Mouse (Mus musculus) lung, postnatal 0 days (tissue): ENCODE measurements around the gene Pik3r1. TPM values are rescaled to one million over a fixed set of nuclear protein-coding genes. Genes with fewer than 3 reads are reported as not detected.

Experiments
- ATAC-seq: fragments of 200-750 bp; cut with Nextera tagmentation; 2 replicates; pipeline ENCODE4 v1.8.0; 2017; ENCODE audit warnings: moderate library complexity
- DNase-seq: peaks from one replicate; pipeline ENCODE4 v3.0.0-alpha.2; 2016; ENCODE audit warnings: low spot score
- H3K27ac ChIP-seq: fragments of 300-500 bp; sonication (generic); 2 replicates; pipeline ENCODE4 v1.5.1; 2014; ENCODE audit warnings: antibody characterized with exemption, mild to moderate bottlenecking, low read length, mixed read lengths
- H3K27me3 ChIP-seq: fragments of 300-500 bp; sonication (generic); replicated peaks from 2 replicates; pipeline ENCODE4 v1.6.1; 2014; ENCODE audit warnings: low read length, mixed read lengths; ENCODE audit not compliant: insufficient read depth
- H3K36me3 ChIP-seq: fragments of 300-500 bp; sonication (generic); 2 replicates; pipeline ENCODE4 v1.6.1; 2014; ENCODE audit warnings: low read length, mixed read lengths; ENCODE audit not compliant: insufficient read depth
- H3K4me1 ChIP-seq: fragments of 300-500 bp; sonication (generic); 2 replicates; pipeline ENCODE4 v1.6.1; 2014; ENCODE audit warnings: antibody characterized with exemption, low read depth, low read length, mixed read lengths; ENCODE audit not compliant: insufficient read depth
- H3K4me2 ChIP-seq: fragments of 300-500 bp; sonication (generic); replicated peaks from 2 replicates; pipeline ENCODE4 v1.6.1; 2014; ENCODE audit warnings: low read depth, mild to moderate bottlenecking, low read length, moderate library complexity, mixed read lengths
- H3K4me3 ChIP-seq: fragments of 300-500 bp; sonication (generic); 2 replicates; pipeline ENCODE4 v1.5.1; 2014; ENCODE audit warnings: low read depth, low read length
- H3K9ac ChIP-seq: fragments of 300-500 bp; sonication (generic); replicated peaks from 2 replicates; pipeline ENCODE4 v1.6.1; 2014; ENCODE audit warnings: low read depth, mild to moderate bottlenecking
- H3K9me3 ChIP-seq: fragments of 300-500 bp; sonication (generic); 2 replicates; pipeline ENCODE4 v1.6.1; 2016; ENCODE audit warnings: low read length, mixed read lengths
- CTCF ChIP-seq: IDR thresholded peaks from 2 replicates; pipeline ENCODE4 v1.5.1; 2016; ENCODE audit warnings: antibody characterized with exemption, mild to moderate bottlenecking
- EP300 ChIP-seq: IDR thresholded peaks from 2 replicates; pipeline ENCODE4 v1.6.1; 2016; ENCODE audit warnings: antibody characterized with exemption, mild to moderate bottlenecking, control low read depth
- WGBS: fragments of 180-500 bp; shearing (Covaris S2); extraction: QIAGEN DNeasy Blood & Tissue Kit; methylation state at CpG from one replicate; pipeline ENCODE4 v1.1.7; 2014; 5-methylcytosine and 5-hydroxymethylcytosine counted together
- polyA plus RNA-seq: library from polyadenylated mRNA; unstranded; fragments of >200 nt; fragmentation: Nextera tagmentation; extraction: Ambion mirVana; gene quantifications from 2 replicates; pipeline ENCODE4 v1.2.1, GENCODE M21; 2015

Pik3r1 gene
- polyA plus RNA-seq, 1 experiment from 2014 or later: 28.1 TPM

- Histone ChIP-seq H3K9me3 (no peaks in the 10 kb centered on the region), H3K4me3 (no peak overlapping the region), H3K36me3 (peaks cover 7% of the 10 kb centered on the region; the same call in 1 of the 2 replicates), H3K4me1 (peaks cover 4% of the 10 kb centered on the region; the same call in 1 of the 2 replicates), H3K27me3 (no peaks in the 10 kb centered on the region), H3K4me2 (no peak overlapping the region), H3K27ac (no peak overlapping the region), H3K9ac (no peak overlapping the region)
- no peak for DNase-seq
- ATAC-seq: no peak
- no peak for TF ChIP-seq EP300
- TF ChIP-seq CTCF: no peak
- WGBS: 72% methylated on average over 9 of the region's 9 CpGs
Measured at GRCm38 (mm10) chr13:101712099-101712498, 55.9 kb downstream of the Pik3r1 start.

GRCm38 (mm10) chr13:101711301-101711700 lies 56.7 kb downstream of the Pik3r1 start:
- Histone ChIP-seq H3K9me3 (no peaks in the 10 kb centered on the region), H3K4me2 (no peak overlapping the region), H3K27me3 (no peaks in the 10 kb centered on the region), H3K4me1 (peaks cover 4% of the 10 kb centered on the region; the same call in 1 of the 2 replicates), H3K27ac (no peak overlapping the region), H3K9ac (no peak overlapping the region), H3K36me3 (peaks cover 10% of the 10 kb centered on the region; the same call in 1 of the 2 replicates), H3K4me3 (no peak overlapping the region)
- ATAC-seq (no peak), DNase-seq (no peak)
- TF ChIP-seq EP300 (no peak), CTCF (no peak)
- WGBS: 89% methylated on average over 2 of the region's 2 CpGs

DNA sequence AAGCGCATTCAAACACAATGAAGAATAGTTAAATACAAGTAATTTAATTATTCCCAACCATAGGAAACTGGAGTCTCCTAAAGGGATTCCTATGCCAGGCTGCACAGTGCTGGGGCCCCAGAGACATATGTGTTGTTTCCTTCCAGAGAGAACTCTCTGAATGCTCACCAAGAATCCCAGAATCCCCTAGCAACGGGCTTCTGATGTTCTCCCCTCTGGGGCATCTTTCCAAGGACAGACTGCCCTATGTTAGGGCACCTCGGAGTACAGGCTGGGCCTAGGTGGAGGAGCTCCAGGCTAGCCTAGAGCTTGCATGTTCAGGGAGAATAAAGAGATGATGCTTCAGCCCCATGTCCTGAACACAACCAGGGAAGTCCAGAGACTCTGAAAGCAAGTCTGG lies 58.2 kb downstream of the Pik3r1 start:
- Histone ChIP-seq H3K9me3 (no peaks in the 10 kb centered on the region), H3K4me2 (no peak overlapping the region), H3K27ac (no peak overlapping the region), H3K4me3 (no peak overlapping the region), H3K36me3 (peaks cover 23% of the 10 kb centered on the region), H3K9ac (no peak overlapping the region), H3K27me3 (no peaks in the 10 kb centered on the region), H3K4me1 (peaks cover 4% of the 10 kb centered on the region; the same call in 1 of the 2 replicates)
- 93% methylated on average over 3 of the region's 3 CpGs for WGBS
- DNase-seq: no peak
- ATAC-seq: no peak
- TF ChIP-seq CTCF (no peak), EP300 (no peak)

- no peaks in the 10 kb centered on the region for H3K27me3 ChIP-seq
- WGBS: 92% methylated on average over 9 of the region's 9 CpGs
Measured at GRCm38 (mm10) chr13:101707226-101707625, 60.8 kb downstream of the Pik3r1 start.

DNA sequence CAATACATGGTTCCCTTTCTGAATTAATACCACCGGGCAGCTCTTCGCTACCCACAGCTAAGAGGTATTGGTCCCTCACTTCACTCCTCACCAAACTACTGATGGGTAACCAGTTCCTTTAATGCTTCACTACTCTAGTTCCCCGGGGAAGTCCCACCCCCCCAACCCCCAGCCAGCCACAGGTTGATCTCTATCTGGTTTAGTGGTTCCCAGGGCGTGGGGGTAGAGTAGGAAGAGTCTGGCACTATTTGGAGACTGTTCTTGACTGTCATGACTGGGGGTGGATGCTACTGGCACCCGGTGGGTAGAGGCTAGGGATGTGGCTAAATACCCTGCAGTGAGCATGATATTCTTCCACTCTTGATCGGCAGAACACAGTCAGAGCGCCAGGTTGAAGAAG lies 61.6 kb downstream of the Pik3r1 start:
- Histone ChIP-seq H3K36me3 (peaks cover 28% of the 10 kb centered on the region), H3K9ac (no peak overlapping the region), H3K27ac (no peak overlapping the region), H3K4me2 (no peak overlapping the region), H3K9me3 (no peaks in the 10 kb centered on the region), H3K4me1 (no peaks in the 10 kb centered on the region), H3K27me3 (no peaks in the 10 kb centered on the region), H3K4me3 (no peak overlapping the region)
- WGBS: 85% methylated on average over 7 of the region's 7 CpGs
- no peak for DNase-seq
- ATAC-seq: no peak
- no peak for TF ChIP-seq EP300
- TF ChIP-seq CTCF: no peak

More at GRCm38 (mm10) chr13:101707226-101707625, 60.8 kb downstream of the Pik3r1 start:
- no peaks in the 10 kb centered on the region for H3K4me1 ChIP-seq
- H3K36me3 ChIP-seq: peaks cover 27% of the 10 kb centered on the region
- H3K4me3 ChIP-seq: no peak overlapping the region
- no peaks in the 10 kb centered on the region for H3K9me3 ChIP-seq
- no peak overlapping the region for H3K4me2 ChIP-seq
- no peak for TF ChIP-seq EP300
- no peak for TF ChIP-seq CTCF
- no peak overlapping the region for H3K9ac ChIP-seq
- ATAC-seq (no peak), DNase-seq (no peak)
- H3K27ac ChIP-seq: no peak overlapping the region

- Histone ChIP-seq H3K4me2 (no peak overlapping the region), H3K9ac (no peak overlapping the region), H3K4me3 (no peak overlapping the region), H3K27ac (no peak overlapping the region), H3K36me3 (peaks cover 31% of the 10 kb centered on the region), H3K4me1 (no peaks in the 10 kb centered on the region), H3K9me3 (no peaks in the 10 kb centered on the region), H3K27me3 (no peaks in the 10 kb centered on the region)
- TF ChIP-seq EP300 (no peak), CTCF (no peak)
- no peak for ATAC-seq
- DNase-seq: no peak
- 80% methylated on average over 14 of the region's 14 CpGs for WGBS
Measured at GRCm38 (mm10) chr13:101702096-101702775, 65.8 kb downstream of the Pik3r1 start.
